Mouse (Mus musculus) heart, postnatal 14 days (tissue): ENCODE results near the gene Krt90. TPM values are rescaled to one million over a fixed set of nuclear protein-coding genes. Genes with fewer than 3 reads are reported as not detected.
"Not testable (repeated sequence)": the region's sequence is repeated elsewhere in the genome, so short reads cannot be mapped to it uniquely, and the experiment has no call there.

Experiments
- DNase-seq, 2 experiments: peaks; one replicate each; pipeline ENCODE4 v3.0.0; 2021 to 2022
- intact Hi-C: fragments of 180-260 bp; cut with DNase I; formaldehyde crosslinking; loops from one replicate; pipeline ENCODE4 v1.15.1; 2025
- microRNA-seq, 2 experiments: library from miRNA; unstranded; fragments of <30 nt; microRNA quantifications; one replicate each; pipeline ENCODE4 v1.2.0; 2021 to 2022
- total RNA-seq, 2 experiments: library from RNA; stranded (reverse); gene quantifications; 2 replicates each; pipeline ENCODE4 v1.2.3; 2021

The Krt90 gene
- total RNA-seq, 2 experiments from 2014 or later: 0.14 TPM; not detected in 1

GRCm38 (mm10) chr15:101519792-101520191, 43.0 kb downstream of the Krt90 start:
- intact Hi-C loops: loop anchor here (1.0 to 2.0 kb wide), 5 partner anchors 181 to 543 kb away; no protein-coding TSS in a partner anchor
- DNase-seq: peak; percentile 75 to 84

DNA sequence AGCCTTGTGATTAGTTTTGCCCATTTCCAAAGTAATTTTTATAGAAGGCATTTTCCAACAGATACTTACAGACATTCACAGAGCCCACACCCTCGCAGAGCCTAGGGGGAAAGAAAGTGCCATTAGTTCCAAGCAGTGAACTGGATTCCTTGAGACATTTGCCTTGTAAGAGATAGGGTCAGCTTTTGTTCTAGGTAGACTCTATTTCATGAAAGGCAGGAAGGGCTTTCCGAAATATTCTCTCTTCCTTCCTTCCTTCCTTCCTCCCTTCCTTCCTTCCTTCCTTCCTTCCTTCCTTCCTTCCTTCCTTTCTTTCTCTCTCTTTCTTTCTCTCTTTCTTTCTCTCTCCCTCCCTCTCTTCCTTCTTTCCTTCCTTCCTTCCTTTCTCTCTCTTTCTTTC, 45.6 kb downstream of the Krt90 start, which contains the start of gene Gm49425:
Gene Gm49425 (minus strand): TSS at position 101 of the 400 bp plus-strand sequence.
- DNase-seq, intact Hi-C loops: not testable (repeated sequence)

- intact Hi-C loops: no loop called here
- no peak for DNase-seq
Measured at GRCm38 (mm10) chr15:101508247-101508646, 54.5 kb downstream of the Krt90 start.

GRCm38 (mm10) chr15:101506896-101507758, 55.6 kb downstream of the Krt90 start:
- no peak for DNase-seq
- intact Hi-C loops: no loop called here

Small RNAs within 50 kb of the gene (microRNA-seq; reads per million reads assigned to microRNA genes)
- gene Gm44393 (0 reads per million in 2 experiments), gene Gm44460 (0 reads per million in 2 experiments)

Other genes starting within 250 kb of the Krt90 start
- gene Krt80, start 192.8 kb downstream of the Krt90 start, total RNA-seq: 1 to 10 TPM; 1.1 to 1.6 TPM
- 1 to 10 TPM; 3.2 to 3.4 TPM for gene Krt7, start 151.9 kb downstream of the Krt90 start, total RNA-seq
- not detected for gene Krt87, start 124.1 kb downstream of the Krt90 start, total RNA-seq
- gene Krt88, start 115.2 kb downstream of the Krt90 start, total RNA-seq: not detected
- not detected for gene Krt81, start 99.2 kb downstream of the Krt90 start, total RNA-seq
- gene Krt86, start 89.5 kb downstream of the Krt90 start, total RNA-seq: not detected
- gene Krt83, start 71.4 kb downstream of the Krt90 start, total RNA-seq: not detected
- not detected for gene Gm49425, start 45.7 kb downstream of the Krt90 start, total RNA-seq
- under 1 TPM in 1 of 2 experiments, not detected in 1; 0.15 TPM for gene Krt84, start 30.1 kb downstream of the Krt90 start, total RNA-seq
- gene Krt82, start 12.3 kb downstream of the Krt90 start, total RNA-seq: not detected
- gene Krt75, start 11.0 kb upstream of the Krt90 start, total RNA-seq: not detected
- gene Gm5414, start 65.2 kb upstream of the Krt90 start, total RNA-seq: not detected
- not detected for gene Gm5478, start 84.4 kb upstream of the Krt90 start, total RNA-seq
- gene Krt6b, start 117.3 kb upstream of the Krt90 start, total RNA-seq: under 1 TPM in 1 of 2 experiments, not detected in 1; 0.22 TPM
- not detected for gene Krt6a, start 131.4 kb upstream of the Krt90 start, total RNA-seq
- 1 to 10 TPM in 1 of 2 experiments, under 1 TPM in 1; 0.33 to 2.1 TPM for gene Krt5, start 149.9 kb upstream of the Krt90 start, total RNA-seq
- not detected for gene Krt71, start 180.2 kb upstream of the Krt90 start, total RNA-seq
- not detected for gene Krt72, start 223.5 kb upstream of the Krt90 start, total RNA-seq
- not detected for gene Krt73, start 239.4 kb upstream of the Krt90 start, total RNA-seq